Mouse (Mus musculus) layer of hippocampus, adult 8-10 months (tissue): ENCODE results near the gene Srpr. TPM values are rescaled to one million over a fixed set of nuclear protein-coding genes. Genes with fewer than 3 reads are reported as not detected.

ENCODE experiments used
- total RNA-seq, 4 experiments: library from RNA; stranded (reverse); gene quantifications; 2 replicates each; pipeline ENCODE4 v1.2.4; 2022

The Srpr gene
- total RNA-seq, 4 experiments from 2014 or later = 62.5 to 86.8 (median 73.2) TPM

Other genes with a start within 250 kb of the Srpr start
- 10 to 100 TPM; 23.3 to 29.6 (median 26.6) TPM for gene St3gal4, start 80.9 kb upstream of the Srpr start, total RNA-seq
- 10 to 100 TPM; 17.7 to 20.0 (median 18.2) TPM for gene Dcps, start 24.1 kb upstream of the Srpr start, total RNA-seq
- 1 to 10 TPM; 2.6 to 6.6 (median 3.2) TPM for gene Tirap, start 116 bp downstream of the Srpr start, total RNA-seq
- 10 to 100 TPM; 33.3 to 46.1 (median 38.3) TPM for gene Foxred1, start 10.9 kb downstream of the Srpr start, total RNA-seq
- 10 to 100 TPM; 23.9 to 32.9 (median 27.7) TPM for gene Fam118b, start 67.6 kb downstream of the Srpr start, total RNA-seq
- 10 to 100 TPM; 11.8 to 12.9 (median 12.1) TPM for gene Rpusd4, start 67.7 kb downstream of the Srpr start, total RNA-seq
- 10 to 100 TPM; 12.6 to 13.9 (median 13.9) TPM for gene Cdon, start 221.0 kb downstream of the Srpr start, total RNA-seq